Mouse (Mus musculus) ovary, postnatal 14 days (tissue): ENCODE results near the gene Npnt.

Experiments used
- DNase-seq: peaks from one replicate; pipeline ENCODE4 v3.0.0; 2022; ENCODE audit warnings: low spot score

The Npnt gene

GRCm38 (mm10) chr3:132939006-132939405, 11.1 kb downstream of the Npnt start:
- DNase-seq: no peak

GRCm38 (mm10) chr3:132934649-132935048, 15.4 kb downstream of the Npnt start:
- DNase-seq: no peak

GRCm38 (mm10) chr3:132931526-132931925, 18.6 kb downstream of the Npnt start:
- DNase-seq: no peak

- DNase-seq: no peak
These were observed 20.2 kb downstream of the Npnt start for GRCm38 (mm10) chr3:132929866-132930265.

DNA sequence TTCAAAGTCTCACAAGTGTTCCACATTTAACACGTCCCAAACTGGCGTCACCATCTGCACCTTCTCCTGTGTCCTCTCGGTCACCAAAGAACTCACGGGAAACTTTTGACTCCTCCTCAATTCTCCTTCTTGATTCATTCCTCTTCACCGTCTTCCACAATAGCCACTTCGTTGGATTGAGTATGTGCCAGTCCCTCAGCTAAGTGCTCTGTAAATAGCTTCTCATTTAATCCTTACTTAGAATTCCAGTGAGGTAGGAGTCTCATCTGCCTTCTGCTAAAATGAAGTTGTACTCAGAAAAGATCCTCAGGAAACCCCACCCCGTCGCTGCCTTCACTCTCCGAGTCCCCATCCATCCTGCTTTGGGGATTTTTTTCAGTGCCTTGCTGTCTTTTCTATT, 21.9 kb downstream of the Npnt start:
- no peak for DNase-seq

DNA sequence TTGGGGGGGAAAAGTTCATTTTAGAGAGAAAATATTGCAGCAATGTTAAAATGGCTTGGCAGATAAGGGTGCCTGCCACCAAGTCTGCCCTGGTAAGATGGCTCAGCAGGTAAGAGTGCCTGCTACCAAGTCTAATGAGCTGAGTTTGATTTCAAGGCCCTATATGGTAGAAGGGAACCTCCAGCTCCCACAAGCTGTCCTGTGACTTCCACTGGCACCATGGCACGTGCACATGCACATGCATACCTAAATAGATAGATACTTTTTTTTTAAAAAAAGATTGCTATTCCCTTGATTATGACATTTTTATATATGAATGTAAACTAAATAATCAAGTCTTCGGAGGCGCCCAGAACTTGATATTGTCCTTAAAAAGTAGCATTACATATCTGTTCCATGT, 30.3 kb downstream of the Npnt start:
- DNase-seq: no peak

DNA sequence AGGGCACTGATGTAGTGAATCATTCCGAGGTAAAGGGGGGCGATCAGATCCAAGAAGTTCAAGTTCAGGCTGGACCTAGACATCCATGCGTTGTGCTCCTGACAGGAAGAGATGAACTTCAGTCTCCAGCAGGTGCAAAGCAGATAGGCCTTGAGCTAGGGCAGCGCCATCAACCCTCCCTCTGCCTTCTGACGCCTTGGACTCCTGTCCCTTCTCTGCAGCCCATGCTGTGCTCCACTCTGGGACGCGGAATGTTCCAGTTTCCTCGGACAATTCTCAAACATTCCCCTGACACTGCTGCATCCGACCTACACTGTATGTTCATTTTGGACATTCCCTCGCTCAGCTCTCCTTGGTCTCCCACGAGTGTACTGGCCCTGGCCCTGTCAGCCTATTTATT, 30.9 kb downstream of the Npnt start:
- DNase-seq: no peak

DNA sequence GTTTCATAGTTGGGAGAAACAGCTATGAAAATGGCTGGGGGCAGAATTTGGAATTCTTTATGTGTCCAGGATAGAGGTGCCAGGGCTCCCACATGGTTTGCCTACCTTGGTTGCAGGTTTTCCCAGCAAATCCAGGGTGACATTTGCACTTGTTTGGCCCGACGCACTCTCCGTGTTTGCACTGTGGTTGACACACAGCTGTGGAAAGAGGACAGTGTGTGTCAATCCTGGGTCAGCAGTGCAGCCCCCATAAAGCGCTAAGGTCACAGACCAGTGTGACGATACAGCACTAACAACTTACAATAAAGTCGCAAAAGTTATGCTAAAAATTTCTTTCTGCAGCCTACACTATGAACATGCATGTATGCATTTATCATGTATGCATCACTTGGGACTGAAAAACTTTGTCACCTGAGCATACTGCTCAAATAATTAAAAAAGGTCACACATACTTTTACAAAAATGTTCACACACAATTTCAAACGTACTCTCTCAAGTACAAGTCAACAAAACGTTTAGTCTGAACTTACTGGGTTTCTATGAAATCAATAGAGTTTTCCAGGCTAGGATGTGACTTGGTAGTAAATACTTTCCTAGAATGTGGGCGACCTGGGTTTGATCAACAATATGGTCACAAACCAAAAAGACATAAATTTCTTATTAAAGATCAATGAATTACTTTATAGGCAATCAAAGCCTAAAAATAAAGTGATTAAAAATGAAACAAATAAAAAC, 32.6 kb downstream of the Npnt start:
- DNase-seq: no peak

- no peak for DNase-seq
These were observed 34.4 kb downstream of the Npnt start for GRCm38 (mm10) chr3:132915661-132916060.

GRCm38 (mm10) chr3:132912420-132912819, 37.7 kb downstream of the Npnt start:
- DNase-seq: no peak

DNA sequence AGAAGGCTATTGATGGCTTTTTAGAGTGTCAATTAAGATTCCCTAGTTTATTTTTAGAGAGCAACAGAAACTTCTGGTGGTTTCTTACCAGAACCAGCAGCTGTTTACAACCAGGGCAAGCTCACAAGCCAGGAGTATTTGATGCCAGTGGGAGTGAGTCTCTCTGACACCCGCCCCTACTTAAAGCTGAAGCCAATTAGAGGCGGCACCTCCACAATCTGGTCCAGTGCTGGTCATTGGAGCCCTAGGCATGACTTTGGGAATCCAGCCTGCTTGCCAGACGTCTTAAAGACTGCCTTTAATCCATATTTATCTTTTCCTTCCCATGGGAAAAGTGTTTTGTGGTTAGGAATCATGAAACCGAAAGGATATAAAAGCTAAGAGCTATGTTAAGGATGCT, 38.4 kb downstream of the Npnt start:
- DNase-seq: no peak

DNA sequence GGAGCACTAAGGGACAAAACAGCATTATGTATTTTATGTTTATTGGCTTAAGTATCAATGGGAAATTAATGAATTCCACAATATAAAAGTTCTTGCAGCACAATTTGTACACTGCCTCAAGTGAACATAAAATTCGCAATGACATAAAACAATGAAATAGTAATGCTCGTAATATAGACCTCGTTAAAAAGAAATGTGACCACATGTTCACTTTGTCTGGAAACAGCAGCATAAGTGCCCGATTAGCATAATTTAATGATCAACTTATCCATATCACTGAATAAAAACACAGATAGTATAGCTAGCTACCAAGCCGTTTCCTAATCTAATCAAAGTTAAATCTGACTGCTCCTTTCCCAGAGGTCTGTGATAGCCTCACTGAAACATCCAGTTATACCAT, 39.4 kb downstream of the Npnt start:
- no peak for DNase-seq

DNA sequence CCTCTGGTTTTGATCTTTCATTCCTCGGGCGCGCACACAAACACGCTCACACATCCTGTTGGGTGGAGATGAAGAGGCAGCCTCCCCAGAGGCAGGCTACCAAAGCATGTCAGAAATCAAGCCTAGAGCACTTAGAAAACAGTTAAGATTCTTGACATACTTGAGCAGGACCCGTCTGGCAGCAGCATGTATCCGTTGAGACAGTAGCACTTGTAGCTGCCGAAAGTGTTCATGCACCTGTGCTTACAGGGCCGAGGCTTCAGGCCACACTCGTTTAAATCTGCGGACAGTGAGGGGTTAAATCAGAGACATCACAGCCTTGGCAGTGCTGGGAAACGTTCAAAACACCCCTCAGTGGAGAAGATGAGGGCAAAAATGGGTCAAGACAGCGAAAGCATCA, 40.4 kb downstream of the Npnt start:
- no peak for DNase-seq

DNA sequence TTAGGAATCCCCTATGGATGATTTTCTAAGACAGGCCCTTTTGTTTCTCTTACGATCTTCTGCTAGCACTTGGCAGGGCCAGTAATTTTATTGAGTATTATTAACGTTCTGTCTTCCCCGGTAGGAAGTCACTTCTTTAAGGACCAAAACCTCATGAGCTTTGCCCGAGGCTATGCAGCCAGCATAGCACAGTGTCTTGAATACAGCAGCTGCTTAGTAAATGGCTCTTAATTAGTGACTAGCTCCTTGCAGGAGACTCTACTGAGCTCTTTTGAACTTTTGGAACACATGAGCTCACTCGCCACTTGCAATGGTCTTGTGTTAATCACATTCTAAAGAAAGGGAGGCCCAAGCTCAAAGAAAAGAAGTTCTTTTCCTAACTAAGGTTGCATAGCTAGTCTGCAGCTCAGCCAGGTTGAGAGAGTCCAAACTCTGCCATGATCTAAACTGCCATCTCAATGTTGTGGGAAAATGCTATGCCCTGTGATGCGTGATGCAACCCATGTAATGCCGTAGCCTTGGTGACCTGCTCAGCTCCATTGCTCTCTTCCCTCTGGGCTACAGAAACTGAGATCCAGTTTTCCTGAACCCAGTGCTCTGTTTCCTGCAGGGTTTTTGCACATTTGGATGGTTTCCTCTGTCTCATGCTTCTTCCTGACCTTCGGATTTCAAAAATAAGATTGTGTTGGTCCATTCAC, 42.4 kb downstream of the Npnt start:
- no peak for DNase-seq

DNA sequence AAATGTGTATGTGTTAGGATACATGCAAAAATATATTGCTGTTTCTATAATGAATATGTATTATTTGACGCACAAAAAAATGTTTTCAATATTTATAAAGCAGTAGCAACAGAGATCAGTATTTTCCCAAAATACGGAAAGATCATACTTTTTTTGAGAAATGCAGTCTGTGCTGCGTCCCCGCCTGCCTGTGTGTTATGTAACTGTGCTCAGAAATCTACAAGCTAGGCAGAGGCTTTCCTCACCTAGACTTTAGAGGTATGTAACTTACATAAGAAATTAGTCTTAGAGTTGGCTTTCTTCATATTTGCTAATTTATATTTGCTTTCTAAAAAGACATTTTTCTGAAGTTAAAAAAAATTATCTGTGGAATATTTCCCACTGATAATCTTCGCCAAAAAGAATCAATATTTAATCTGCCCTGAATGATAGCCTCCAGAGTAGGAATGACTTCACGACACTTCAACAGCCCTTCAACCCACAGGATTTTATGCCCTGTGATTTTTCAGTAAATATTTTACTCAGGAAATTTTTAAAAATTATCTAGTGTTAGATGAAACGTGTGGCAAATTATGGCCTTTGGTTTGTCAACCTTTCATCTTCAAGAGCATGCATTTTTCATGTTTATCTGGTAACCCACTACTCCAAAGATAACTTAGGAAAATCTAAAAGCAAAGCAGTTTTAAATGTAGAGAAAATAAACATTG, 44.7 kb downstream of the Npnt start:
- no peak for DNase-seq

DNA sequence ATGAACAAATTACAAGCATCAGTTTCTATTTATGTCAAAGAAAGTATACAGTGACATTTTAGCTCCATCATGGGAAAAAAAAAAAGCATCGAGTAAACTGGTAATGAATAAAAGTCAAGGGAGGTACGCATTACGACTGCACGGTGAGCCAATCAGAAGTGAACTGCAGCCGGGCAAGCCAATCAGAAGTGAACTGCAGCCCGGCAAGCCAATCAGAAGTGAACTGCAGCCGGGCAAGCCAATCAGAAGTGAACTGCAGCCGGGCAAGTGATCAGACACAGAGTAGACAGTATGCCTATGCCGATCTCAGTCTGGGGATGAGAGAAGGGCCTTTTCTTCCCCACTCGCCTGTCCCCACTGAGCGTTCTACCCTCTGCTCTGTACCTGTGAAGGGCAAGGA, 46.7 kb downstream of the Npnt start:
- DNase-seq: no peak

GRCm38 (mm10) chr3:132902921-132903320, 47.2 kb downstream of the Npnt start:
- no peak for DNase-seq

DNA sequence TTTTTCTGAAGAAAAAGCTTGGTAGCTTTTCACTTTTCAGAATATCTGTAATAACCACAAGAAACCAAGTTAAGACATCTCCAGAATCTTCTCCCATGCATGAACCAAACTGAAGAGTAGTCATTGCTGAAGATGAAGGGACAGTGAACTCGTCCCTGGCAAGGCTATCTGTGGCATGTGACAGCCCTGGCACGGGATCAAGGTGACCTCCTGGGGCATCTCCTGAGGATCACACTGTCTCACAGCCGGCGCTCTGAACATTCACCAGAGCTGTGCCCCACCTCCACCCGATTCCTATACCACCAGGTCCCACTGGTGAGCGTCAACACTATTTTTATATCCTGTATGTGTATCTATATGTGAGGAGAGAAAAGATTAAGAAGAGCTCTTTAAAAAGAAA, 47.9 kb downstream of the Npnt start:
- DNase-seq: no peak

DNA sequence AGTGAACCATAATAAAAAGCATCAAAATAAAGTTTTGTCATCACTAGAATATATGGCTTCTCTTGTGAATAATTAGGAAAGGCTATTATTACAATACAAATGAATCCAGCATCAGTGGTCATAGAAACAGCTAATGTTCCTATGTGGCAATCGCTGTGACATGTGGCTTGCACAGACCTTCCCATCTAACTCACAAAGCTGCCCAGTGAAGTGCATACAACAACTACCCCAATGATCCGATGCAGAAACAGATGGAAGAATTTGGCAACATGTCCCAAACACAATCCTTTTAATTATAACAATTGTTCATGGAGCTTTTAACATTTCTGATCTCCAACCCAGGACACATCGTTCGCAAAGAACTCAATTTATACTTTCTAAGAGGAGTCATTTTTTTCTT, 52.2 kb downstream of the Npnt start:
- no peak for DNase-seq

- no peak for DNase-seq
These were observed 52.7 kb downstream of the Npnt start for GRCm38 (mm10) chr3:132897390-132897789.

GRCm38 (mm10) chr3:132894086-132894485, 56.0 kb downstream of the Npnt start:
- no peak for DNase-seq

GRCm38 (mm10) chr3:132893676-132894075, 56.4 kb downstream of the Npnt start:
- DNase-seq: no peak

GRCm38 (mm10) chr3:132893044-132893443, 57.0 kb downstream of the Npnt start:
- no peak for DNase-seq
